Mouse (Mus musculus) embryo, embryonic 10 days (tissue): ENCODE measurements around the gene Prkg1.
A peak's percentile ranks its signal among the peaks of the same experiment; 100 is the strongest.
"Not testable (repeated sequence)": the region's sequence is repeated elsewhere in the genome, so short reads cannot be mapped to it uniquely, and the experiment has no call there.

Source experiments
- DNase-seq: peaks from one replicate; pipeline ENCODE4 v3.0.0-alpha.2; 2015; ENCODE audit warnings: low spot score

Gene Prkg1

DNA sequence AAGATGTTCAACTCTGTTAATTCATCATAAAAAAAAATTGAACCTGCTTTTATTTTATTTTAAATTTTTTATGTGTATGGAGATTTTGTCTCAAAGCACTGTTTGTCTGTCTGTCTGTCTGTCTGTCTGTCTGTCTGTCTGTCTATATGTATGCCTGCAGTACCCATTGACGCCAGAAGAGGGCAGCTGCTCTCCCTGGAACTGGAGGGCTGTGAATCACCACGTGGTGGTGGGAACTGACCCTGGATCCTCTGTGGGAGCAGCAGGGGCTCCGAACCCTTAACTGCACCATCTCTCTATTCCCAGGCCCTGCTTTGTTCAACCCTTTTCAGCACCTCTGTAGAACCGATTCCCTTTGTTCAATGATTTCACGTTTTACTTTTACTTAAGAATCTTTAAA is 338.7 kb downstream of the Prkg1 start:
- DNase-seq, result no peak

DNA sequence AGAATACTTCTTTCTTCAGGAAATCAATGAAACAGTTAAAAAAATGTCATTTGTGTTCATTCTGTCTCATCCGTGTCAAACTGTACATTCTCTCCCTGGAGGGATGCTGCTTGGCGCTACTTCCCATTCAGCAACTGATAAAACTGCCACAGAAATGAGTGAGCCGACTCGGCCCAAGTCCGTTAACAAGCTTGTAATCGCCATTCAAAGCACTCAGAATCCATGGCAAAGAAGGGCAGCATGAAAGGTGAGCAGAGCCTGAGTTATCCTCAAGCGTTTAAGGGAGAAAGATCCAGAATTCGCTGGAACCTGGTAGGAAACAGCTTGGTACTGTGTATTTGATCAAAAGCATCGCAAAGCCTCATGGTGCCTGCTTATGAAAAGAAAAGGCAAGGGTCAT is 339.6 kb downstream of the Prkg1 start:
- DNase-seq, result no peak

DNA sequence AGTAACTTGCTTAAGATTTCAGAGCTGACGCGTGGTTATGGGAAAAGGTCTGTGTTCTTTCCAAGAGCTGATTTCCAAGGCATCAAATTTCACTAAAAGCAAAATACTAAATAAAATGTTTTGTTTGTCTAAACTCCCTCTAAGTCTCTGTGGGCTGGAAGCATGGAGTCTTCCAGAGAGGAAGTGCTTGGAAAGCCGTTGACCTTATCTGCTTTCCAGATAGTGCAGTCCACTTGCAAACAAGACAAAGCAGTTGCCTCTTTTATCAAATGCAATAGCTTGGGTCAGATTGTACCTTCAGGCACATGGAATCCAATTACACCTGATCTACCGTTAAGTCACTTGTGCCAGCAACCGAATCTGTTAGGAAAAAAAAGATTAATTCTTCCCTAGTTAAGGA is 340.5 kb downstream of the Prkg1 start:
- no peak for DNase-seq

GRCm38 (mm10) chr19:31413571-31413970 is 351.3 kb downstream of the Prkg1 start:
- no peak for DNase-seq

DNA sequence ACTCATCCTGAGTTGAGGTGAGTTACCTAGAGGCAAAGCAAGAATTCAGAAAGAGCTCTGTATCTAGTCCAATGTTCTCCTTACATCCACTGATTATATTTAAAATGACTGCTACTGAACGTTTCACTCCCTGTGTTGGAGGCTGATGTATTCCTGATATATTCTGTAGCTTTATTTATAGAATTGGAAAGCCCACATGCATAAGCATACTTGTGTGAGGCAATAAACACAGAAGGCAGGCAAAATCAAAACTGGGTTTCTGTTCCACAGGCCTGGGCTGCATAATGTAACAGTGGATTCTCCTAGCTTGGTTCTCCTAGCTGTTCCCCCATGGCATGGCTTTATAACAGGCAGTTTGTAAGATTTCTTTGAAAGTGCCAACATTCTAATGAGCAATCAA is 368.7 kb downstream of the Prkg1 start:
- no peak for DNase-seq

DNA sequence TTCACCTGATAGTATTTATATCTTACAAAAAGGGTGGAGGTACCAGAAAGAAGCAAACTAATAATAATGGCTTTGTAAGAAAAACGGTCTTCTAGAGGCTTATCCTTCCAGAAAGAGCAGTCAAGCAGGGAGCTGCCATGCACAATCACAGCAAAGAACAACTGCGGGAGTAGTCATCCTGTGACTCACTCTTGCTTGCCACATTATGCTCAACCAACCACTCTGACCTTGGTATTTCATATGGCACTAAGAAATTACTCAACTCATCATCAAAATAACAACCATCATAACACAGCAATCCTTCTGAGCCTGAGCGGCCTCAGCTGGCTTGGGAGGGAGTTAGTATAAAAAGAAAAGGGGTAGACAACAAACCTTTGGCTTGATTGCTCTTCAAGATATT is 379.5 kb downstream of the Prkg1 start:
- DNase-seq, result no peak

DNA sequence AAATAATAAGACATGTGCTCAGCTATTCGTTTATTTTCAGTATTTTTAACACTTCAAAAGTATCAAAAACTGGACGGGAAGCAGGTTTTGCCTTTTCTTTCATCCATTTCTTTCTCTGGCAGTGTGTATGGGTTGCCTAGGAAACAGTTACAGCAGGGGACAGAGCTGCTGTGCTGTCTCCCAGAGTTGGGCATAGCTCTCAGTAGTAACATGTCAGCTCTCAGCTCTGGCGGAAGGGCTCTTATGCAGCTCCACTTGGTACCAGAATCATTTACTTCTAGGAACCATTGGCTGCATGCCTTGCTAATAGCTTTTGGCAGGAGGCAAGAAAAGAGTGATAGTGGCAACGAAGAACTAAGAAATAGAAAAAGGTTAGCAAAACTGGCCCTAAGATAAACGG is 381.0 kb downstream of the Prkg1 start:
- DNase-seq, result peak; percentile 19

- no peak for DNase-seq
These were observed 394.7 kb downstream of the Prkg1 start for GRCm38 (mm10) chr19:31370106-31370505.

- DNase-seq, result no peak
These were observed 395.7 kb downstream of the Prkg1 start for GRCm38 (mm10) chr19:31369116-31369515.

DNA sequence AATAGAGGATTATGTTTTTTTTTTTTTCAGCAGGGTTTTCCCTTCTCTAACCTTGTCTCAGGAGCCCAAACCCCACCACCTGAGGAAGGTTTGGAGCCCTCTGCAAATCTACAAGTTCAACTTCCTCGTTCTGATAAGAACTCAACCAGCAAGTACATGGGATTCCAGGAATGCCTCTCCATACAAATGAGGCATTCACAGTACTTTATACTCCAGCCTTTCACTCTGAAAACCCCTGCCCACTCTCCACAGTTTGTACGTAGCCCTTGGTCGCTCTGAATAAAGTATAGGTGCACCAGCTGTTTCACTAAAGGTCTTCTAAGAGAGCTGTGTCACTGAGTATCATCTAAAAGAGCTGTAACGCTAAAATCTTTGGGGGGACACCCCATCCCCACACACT is 402.8 kb downstream of the Prkg1 start:
- DNase-seq, result no peak

DNA sequence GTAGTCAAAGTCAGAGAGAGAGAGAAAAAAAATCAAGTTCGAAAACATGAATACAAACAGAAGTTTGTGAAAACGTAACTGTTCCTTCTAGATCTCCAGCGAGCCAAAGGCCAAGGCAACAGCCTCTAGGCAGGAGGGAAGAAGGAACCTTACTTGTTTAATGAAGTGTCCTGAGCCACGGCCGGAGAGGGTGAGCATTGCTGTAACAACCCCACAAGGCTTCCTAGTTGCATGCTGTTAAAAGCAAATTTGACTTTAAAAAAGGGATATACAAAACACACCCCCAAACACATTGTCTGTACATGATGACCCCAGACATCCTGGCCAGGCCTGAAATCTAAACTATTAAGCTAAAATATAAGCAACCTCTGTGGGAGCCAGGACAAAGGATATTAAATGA is 403.3 kb downstream of the Prkg1 start:
- no peak for DNase-seq

GRCm38 (mm10) chr19:31361161-31361560 is 403.7 kb downstream of the Prkg1 start:
- DNase-seq, result no peak

GRCm38 (mm10) chr19:31354959-31355358 is 409.9 kb downstream of the Prkg1 start:
- no peak for DNase-seq

- DNase-seq, result not testable (repeated sequence)
These were observed 412.0 kb downstream of the Prkg1 start for GRCm38 (mm10) chr19:31352784-31353183.

- no peak for DNase-seq
These were observed 413.0 kb downstream of the Prkg1 start for GRCm38 (mm10) chr19:31351796-31352195.

DNA sequence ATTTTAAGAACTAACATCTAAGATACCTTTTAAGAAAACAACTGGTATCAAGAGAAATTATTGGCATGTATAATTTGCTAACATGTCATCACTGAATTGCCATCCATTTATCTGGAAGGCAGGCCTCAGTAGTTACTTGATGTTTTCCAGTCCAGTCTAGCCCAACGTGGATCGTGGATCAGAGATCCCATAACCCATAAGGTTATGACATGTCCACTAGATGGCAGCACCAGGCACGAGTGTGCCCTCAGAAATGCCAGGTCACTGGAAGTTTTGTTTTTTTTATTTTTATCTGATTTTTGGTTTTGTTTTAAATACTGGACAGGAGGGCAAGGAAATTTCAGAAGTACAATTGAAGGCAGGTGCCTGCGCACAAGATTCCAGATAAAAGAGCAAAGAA is 422.7 kb downstream of the Prkg1 start:
- DNase-seq, result peak; percentile 86

GRCm38 (mm10) chr19:31340898-31341297 is 423.9 kb downstream of the Prkg1 start:
- DNase-seq, result no peak

GRCm38 (mm10) chr19:31338355-31339101 is 426.3 kb downstream of the Prkg1 start:
- DNase-seq, result peak; percentile 15

- DNase-seq, result no peak
These were observed 427.0 kb downstream of the Prkg1 start for GRCm38 (mm10) chr19:31337863-31338217.

GRCm38 (mm10) chr19:31337163-31337862 is 427.5 kb downstream of the Prkg1 start:
- no peak for DNase-seq

DNA sequence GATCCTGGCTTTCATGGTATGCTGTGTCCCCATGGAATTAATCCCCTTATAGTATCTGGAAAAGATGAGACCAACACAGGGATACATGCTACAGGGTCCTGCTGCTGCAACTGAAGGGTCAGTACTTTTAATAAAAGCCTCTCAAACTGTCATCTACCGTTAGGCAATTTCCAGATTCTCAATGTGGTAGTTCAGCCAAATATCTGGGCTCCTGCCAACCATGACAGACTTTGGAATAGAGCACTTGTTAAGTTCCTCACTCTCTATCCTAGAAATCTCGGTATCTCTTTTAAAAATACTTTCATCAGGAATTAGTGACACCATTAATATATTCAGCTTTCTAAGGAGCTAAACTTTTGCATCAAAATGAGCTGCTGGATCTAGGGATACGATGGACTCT is 428.5 kb downstream of the Prkg1 start:
- DNase-seq, result no peak

- no peak for DNase-seq
These were observed 434.9 kb downstream of the Prkg1 start for GRCm38 (mm10) chr19:31329893-31330292.

DNA sequence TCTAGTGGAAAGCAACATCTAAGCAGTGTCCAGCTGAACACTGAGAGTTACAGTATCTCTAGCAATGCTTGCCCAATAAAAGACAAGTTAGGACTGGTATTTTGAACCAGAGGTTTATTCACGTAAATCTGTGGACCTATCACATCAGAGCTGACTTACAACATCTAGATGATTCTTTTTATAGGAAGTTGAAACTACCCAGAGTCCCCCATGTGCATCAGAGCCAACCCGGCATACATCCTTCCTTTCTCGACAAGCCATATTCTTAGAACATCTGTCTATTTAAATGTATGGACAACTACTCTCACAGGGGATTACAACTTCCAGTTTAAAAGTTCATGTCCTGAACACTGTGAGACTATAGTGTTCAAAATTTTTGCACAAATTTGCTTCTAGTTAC is 460.1 kb downstream of the Prkg1 start:
- DNase-seq, result no peak

DNA sequence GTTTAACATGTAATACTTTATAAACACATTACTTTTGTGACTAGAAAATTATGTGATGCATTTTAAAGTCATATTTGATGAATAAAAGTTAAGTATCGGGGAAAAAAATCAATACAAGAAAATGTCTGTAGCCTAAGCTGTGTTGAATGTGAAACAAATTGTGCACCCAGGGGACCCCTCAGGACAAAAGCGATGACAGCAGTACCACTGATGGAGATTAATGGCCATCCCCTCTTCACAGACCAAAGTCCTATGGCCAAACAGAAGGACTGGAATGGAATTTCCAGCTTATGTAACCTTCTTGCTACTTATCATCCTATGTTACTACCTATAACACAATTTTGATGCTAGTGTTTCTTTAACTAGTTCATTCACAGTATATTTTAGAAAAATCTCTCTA is 473.6 kb downstream of the Prkg1 start:
- DNase-seq, result peak; percentile 50
